Mouse (Mus musculus) heart, embryonic 10.5 days (tissue): Measurements from ENCODE around the gene Rftn1. TPM values are rescaled to one million over a fixed set of nuclear protein-coding genes. Genes with fewer than 3 reads are reported as not detected.

Source experiments
- DNase-seq: peaks from one replicate; pipeline ENCODE4 v3.0.0-alpha.2; 2017; ENCODE audit warnings: low spot score
- H3K27ac ChIP-seq: fragments of 300-500 bp; sonication (generic); 2 replicates; pipeline ENCODE4 v1.5.1; 2016; ENCODE audit warnings: mild to moderate bottlenecking
- H3K27me3 ChIP-seq: fragments of 300-500 bp; sonication (generic); 2 replicates; pipeline ENCODE4 v1.6.1; 2016; ENCODE audit warnings: mild to moderate bottlenecking; ENCODE audit not compliant: poor library complexity, insufficient read depth, severe bottlenecking
- H3K36me3 ChIP-seq: fragments of 300-500 bp; sonication (generic); 2 replicates; pipeline ENCODE4 v1.6.1; 2016; ENCODE audit warnings: mild to moderate bottlenecking, moderate library complexity
- H3K4me1 ChIP-seq: fragments of 300-500 bp; sonication (generic); 2 replicates; pipeline ENCODE4 v1.6.1; 2016; ENCODE audit warnings: mild to moderate bottlenecking
- H3K4me3 ChIP-seq: fragments of 300-500 bp; sonication (generic); 2 replicates; pipeline ENCODE4 v1.5.1; 2016; ENCODE audit warnings: mild to moderate bottlenecking, moderate library complexity
- H3K9me3 ChIP-seq: fragments of 300-500 bp; sonication (generic); 2 replicates; pipeline ENCODE4 v1.6.1; 2016; ENCODE audit warnings: mild to moderate bottlenecking, moderate library complexity
- WGBS: fragments of 180-500 bp; shearing (Covaris S2); methylation state at CpG from one replicate; pipeline ENCODE4 v1.1.7; 2016; 5-methylcytosine and 5-hydroxymethylcytosine counted together
- polyA plus RNA-seq: library from polyadenylated mRNA; unstranded; fragments of >200 nt; fragmentation: Nextera tagmentation; extraction: Ambion mirVana; gene quantifications from 2 replicates; pipeline ENCODE4 v1.2.1, GENCODE M21; 2016

Rftn1 gene
- polyA plus RNA-seq, 1 experiment from 2014 or later: 9.2 TPM

GRCm38 (mm10) chr17:50054586-50054985 lies 135.9 kb downstream of the Rftn1 start:
- Histone ChIP-seq H3K4me1 (peaks cover 14% of the 10 kb centered on the region), H3K36me3 (no peaks in the 10 kb centered on the region), H3K9me3 (no peaks in the 10 kb centered on the region), H3K4me3 (no peak overlapping the region), H3K27me3 (peaks cover 7% of the 10 kb centered on the region), H3K27ac (no peak overlapping the region)
- 84% methylated on average over 7 of the region's 7 CpGs for WGBS
- DNase-seq: no peak

GRCm38 (mm10) chr17:50053961-50054360 lies 136.5 kb downstream of the Rftn1 start:
- Histone ChIP-seq H3K27me3 (peaks cover 7% of the 10 kb centered on the region), H3K4me3 (no peak overlapping the region), H3K27ac (no peak overlapping the region), H3K36me3 (no peaks in the 10 kb centered on the region), H3K9me3 (no peaks in the 10 kb centered on the region), H3K4me1 (peaks cover 14% of the 10 kb centered on the region)
- WGBS: 93% methylated on average over 1 of the region's 1 CpGs
- DNase-seq: no peak

- Histone ChIP-seq H3K36me3 (no peaks in the 10 kb centered on the region), H3K27ac (no peak overlapping the region), H3K4me3 (no peak overlapping the region), H3K27me3 (peaks cover 7% of the 10 kb centered on the region), H3K4me1 (peaks cover 22% of the 10 kb centered on the region), H3K9me3 (no peaks in the 10 kb centered on the region)
- no peak for DNase-seq
- WGBS: 16% methylated on average over 7 of the region's 7 CpGs
Measured at GRCm38 (mm10) chr17:50052741-50053468, 137.6 kb downstream of the Rftn1 start.

- peaks cover 22% of the 10 kb centered on the region for H3K4me1 ChIP-seq
- no peak for DNase-seq
- H3K4me3 ChIP-seq: no peak overlapping the region
- peaks cover 7% of the 10 kb centered on the region for H3K27me3 ChIP-seq
- 87% methylated on average over 9 of the region's 9 CpGs for WGBS
- no peaks in the 10 kb centered on the region for H3K9me3 ChIP-seq
- no peaks in the 10 kb centered on the region for H3K36me3 ChIP-seq
- H3K27ac ChIP-seq: no peak overlapping the region
Measured at GRCm38 (mm10) chr17:50050456-50050855, 140.0 kb downstream of the Rftn1 start.

GRCm38 (mm10) chr17:50048209-50048608 lies 142.3 kb downstream of the Rftn1 start:
- Histone ChIP-seq H3K27me3 (peaks cover 7% of the 10 kb centered on the region), H3K27ac (no peak overlapping the region), H3K4me1 (peaks cover 19% of the 10 kb centered on the region), H3K4me3 (no peak overlapping the region), H3K36me3 (no peaks in the 10 kb centered on the region), H3K9me3 (no peaks in the 10 kb centered on the region)
- no peak for DNase-seq
- WGBS: 71% methylated on average over 9 of the region's 9 CpGs

- Histone ChIP-seq H3K4me3 (no peak overlapping the region), H3K9me3 (no peaks in the 10 kb centered on the region), H3K27ac (no peak overlapping the region), H3K27me3 (peaks cover 7% of the 10 kb centered on the region), H3K4me1 (peaks cover 8% of the 10 kb centered on the region; the same call in 1 of the 2 replicates), H3K36me3 (no peaks in the 10 kb centered on the region)
- DNase-seq: no peak
- WGBS: 87% methylated on average over 12 of the region's 12 CpGs
Measured at GRCm38 (mm10) chr17:50047182-50047581, 143.3 kb downstream of the Rftn1 start.

- H3K4me1 ChIP-seq: peaks cover 35% of the 10 kb centered on the region
- no peaks in the 10 kb centered on the region for H3K36me3 ChIP-seq
- H3K9me3 ChIP-seq: no peaks in the 10 kb centered on the region
- no peak overlapping the region for H3K27ac ChIP-seq
- DNase-seq: no peak
- H3K27me3 ChIP-seq: no peaks in the 10 kb centered on the region
- no peak overlapping the region for H3K4me3 ChIP-seq
- 78% methylated on average over 3 of the region's 3 CpGs for WGBS
Measured at GRCm38 (mm10) chr17:50040727-50041410, 149.6 kb downstream of the Rftn1 start.

GRCm38 (mm10) chr17:50037882-50038665 lies 152.4 kb downstream of the Rftn1 start:
- Histone ChIP-seq H3K9me3 (no peaks in the 10 kb centered on the region), H3K4me1 (peaks cover 37% of the 10 kb centered on the region), H3K27me3 (no peaks in the 10 kb centered on the region), H3K4me3 (no peak overlapping the region), H3K36me3 (no peaks in the 10 kb centered on the region), H3K27ac (no peak overlapping the region)
- WGBS: 44% methylated on average over 10 of the region's 10 CpGs
- no peak for DNase-seq

- Histone ChIP-seq H3K9me3 (no peaks in the 10 kb centered on the region), H3K4me3 (no peak overlapping the region)
- WGBS: 68% methylated on average over 4 of the region's 4 CpGs
Measured at GRCm38 (mm10) chr17:50037416-50037815, 153.1 kb downstream of the Rftn1 start.

GRCm38 (mm10) chr17:50036751-50037385 lies 153.6 kb downstream of the Rftn1 start:
- Histone ChIP-seq H3K27me3 (no peaks in the 10 kb centered on the region), H3K4me1 (peaks cover 39% of the 10 kb centered on the region), H3K36me3 (no peaks in the 10 kb centered on the region), H3K4me3 (no peak overlapping the region), H3K9me3 (no peaks in the 10 kb centered on the region), H3K27ac (no peak overlapping the region)
- 77% methylated on average over 14 of the region's 14 CpGs for WGBS
- no peak for DNase-seq

More at GRCm38 (mm10) chr17:50037416-50037815, 153.1 kb downstream of the Rftn1 start:
- Histone ChIP-seq H3K36me3 (no peaks in the 10 kb centered on the region), H3K4me1 (peaks cover 37% of the 10 kb centered on the region), H3K27me3 (no peaks in the 10 kb centered on the region), H3K27ac (no peak overlapping the region)
- no peak for DNase-seq

GRCm38 (mm10) chr17:50033698-50034097 lies 156.8 kb downstream of the Rftn1 start:
- H3K4me3 ChIP-seq: no peak overlapping the region
- H3K4me1 ChIP-seq: peaks cover 26% of the 10 kb centered on the region
- no peak overlapping the region for H3K27ac ChIP-seq
- H3K27me3 ChIP-seq: no peaks in the 10 kb centered on the region
- H3K36me3 ChIP-seq: no peaks in the 10 kb centered on the region
- no peaks in the 10 kb centered on the region for H3K9me3 ChIP-seq
- WGBS: 64% methylated on average over 6 of the region's 6 CpGs
- no peak for DNase-seq

GRCm38 (mm10) chr17:50031548-50032491 lies 158.7 kb downstream of the Rftn1 start:
- 81% methylated on average over 13 of the region's 13 CpGs for WGBS
- Histone ChIP-seq H3K36me3 (no peaks in the 10 kb centered on the region), H3K27ac (no peak overlapping the region), H3K27me3 (no peaks in the 10 kb centered on the region), H3K9me3 (no peaks in the 10 kb centered on the region), H3K4me1 (peaks cover 17% of the 10 kb centered on the region; the same call in 1 of the 2 replicates), H3K4me3 (no peak overlapping the region)
- no peak for DNase-seq
